Mouse (Mus musculus): ENCODE results near the gene Ehmt2. TPM values are rescaled to one million over a fixed set of nuclear protein-coding genes. Genes with fewer than 3 reads are reported as not detected.

The Ehmt2 gene
- polyA plus RNA-seq, 1 experiment from 2014 or later = 103 TPM

DNA sequence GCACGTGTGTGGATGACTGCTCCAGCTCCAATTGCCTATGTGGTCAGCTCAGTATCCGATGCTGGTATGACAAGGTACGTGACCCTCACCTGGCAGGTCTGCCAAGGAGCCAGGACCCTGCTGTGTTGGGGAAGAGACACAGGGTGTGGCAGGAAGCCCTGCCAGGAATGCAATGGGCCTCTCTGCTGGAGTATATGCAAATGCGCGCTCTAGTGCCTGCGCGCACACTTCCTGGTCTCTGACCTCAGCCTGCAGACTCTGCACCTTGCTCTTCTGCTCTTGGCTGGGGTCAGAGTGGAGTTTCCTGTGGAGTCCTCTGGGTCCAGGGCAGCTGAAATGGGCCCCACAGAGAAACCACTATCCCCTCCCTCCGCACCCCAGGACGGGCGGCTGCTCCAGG is 12.7 kb downstream of the Ehmt2 start:
- WGBS = 90% methylated on average over 10 of the region's 10 CpGs
- no peak for ATAC-seq (ENCODE audit: low FRiP score, low read depth)
- no peak overlapping the region for H3K4me3 ChIP-seq

GRCm38 (mm10) chr17:34911945-34912351 is 13.7 kb downstream of the Ehmt2 start:
- Histone ChIP-seq H3K9ac (no peak overlapping the region), H3K4me1 (peaks cover 17% of the 10 kb centered on the region), H3K36me3 (peaks cover 73% of the 10 kb centered on the region), H3K4me2 (replicated peaks) (no peak overlapping the region), H3K9me3 (no peaks in the 10 kb centered on the region), H3K27me3 (no peaks in the 10 kb centered on the region), H3K4me3 (no peak overlapping the region), H3K27ac (no peak overlapping the region)
- ATAC-seq (ENCODE audit: low FRiP score, low read depth) = peak; percentile 60; the same call in 1 of the 2 replicates
- WGBS = 46% methylated on average over 5 of the region's 5 CpGs

More for the DNA sequence above, 12.7 kb downstream of the Ehmt2 start:
- Histone ChIP-seq H3K27ac (no peak overlapping the region), H3K9me3 (no peaks in the 10 kb centered on the region), H3K27me3 (no peaks in the 10 kb centered on the region), H3K4me2 (replicated peaks) (no peak overlapping the region), H3K36me3 (peaks cover 82% of the 10 kb centered on the region), H3K4me1 (peaks cover 17% of the 10 kb centered on the region), H3K9ac (no peak overlapping the region)

DNA sequence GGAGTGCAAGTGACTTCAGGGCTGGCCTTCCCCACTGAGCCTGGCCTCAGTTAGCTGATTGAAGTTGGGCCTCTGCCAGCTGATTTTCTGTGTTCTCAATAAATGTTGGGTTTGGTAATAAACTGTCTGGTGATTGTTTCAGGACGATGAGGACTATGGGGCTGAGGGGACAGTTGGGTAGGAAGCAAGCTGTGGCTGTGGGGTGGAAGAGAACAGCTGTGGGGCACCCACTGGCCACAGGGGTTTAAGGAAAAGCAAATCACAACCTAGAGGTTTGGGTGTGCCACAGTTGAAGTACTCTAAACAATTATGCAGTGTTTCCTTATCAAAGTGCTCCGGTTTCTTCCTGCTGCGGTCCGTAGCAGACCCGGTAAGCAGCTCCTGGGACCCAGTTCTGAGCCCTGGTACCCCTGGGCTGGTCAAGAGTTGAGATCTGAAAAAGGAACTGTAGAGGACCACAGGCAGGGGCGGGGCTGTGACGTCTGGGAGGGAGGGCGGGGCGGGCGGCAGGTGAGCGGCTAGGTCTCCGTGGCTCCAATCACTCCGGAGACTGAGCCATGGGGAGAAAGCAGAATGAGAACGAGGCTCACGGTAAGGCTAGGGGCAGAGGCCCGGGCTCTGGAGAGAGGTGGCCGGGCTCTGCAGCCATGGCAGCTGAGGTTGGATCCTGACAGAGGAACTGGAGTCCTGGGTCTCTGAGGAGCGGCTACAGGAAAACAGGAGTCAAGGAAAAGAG is 15.8 kb downstream of the Ehmt2 start, which contains the start of gene Slc44a4:
Slc44a4 (plus strand) TSS at position 537 of the 736 bp plus-strand sequence.
- Histone ChIP-seq H3K4me1 (peaks cover 17% of the 10 kb centered on the region), H3K4me3 (no peak within 1 kb of the TSS), H3K9ac (peak within 1 kb of the TSS; percentile 39; the same call in 1 of the 2 replicates), H3K27ac (no peak within 1 kb of the TSS), H3K4me2 (replicated peaks) (no peak within 1 kb of the TSS), H3K36me3 (peaks cover 51% of the 10 kb centered on the region), H3K9me3 (no peaks in the 10 kb centered on the region), H3K27me3 (no peaks in the 10 kb centered on the region)
- WGBS = 35% methylated on average over 18 of the region's 18 CpGs
- ATAC-seq (ENCODE audit: low FRiP score, low read depth) = no peak

DNA sequence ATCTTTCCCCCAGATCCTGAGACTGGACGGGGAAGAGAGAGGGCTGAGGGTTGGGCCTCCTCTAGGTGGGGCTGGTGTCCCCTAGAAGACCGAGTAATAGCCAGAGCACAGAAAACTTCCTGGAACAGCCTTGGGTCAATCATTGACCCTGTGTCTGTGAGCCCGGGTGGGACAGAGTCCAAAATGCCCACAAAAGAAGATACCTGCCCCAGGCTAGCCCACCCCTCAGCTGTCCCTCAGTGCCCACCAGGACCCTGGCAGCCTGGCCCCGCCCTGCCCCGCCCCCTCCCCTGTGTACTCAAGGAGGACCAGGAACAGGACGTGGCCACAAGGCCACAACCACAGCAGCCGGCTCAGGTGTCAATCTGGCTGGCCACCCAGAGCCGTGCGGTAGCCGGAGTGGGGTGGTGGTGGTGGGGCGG is 17.2 kb downstream of the Ehmt2 start:
- WGBS = 14% methylated on average over 11 of the region's 11 CpGs
- H3K36me3 ChIP-seq = peaks cover 38% of the 10 kb centered on the region
- H3K27ac ChIP-seq = no peak overlapping the region
- peaks cover 17% of the 10 kb centered on the region for H3K4me1 ChIP-seq
- no peak overlapping the region for H3K4me3 ChIP-seq
- no peaks in the 10 kb centered on the region for H3K9me3 ChIP-seq
- H3K27me3 ChIP-seq = no peaks in the 10 kb centered on the region
- H3K4me2 ChIP-seq (replicated peaks) = no peak overlapping the region
- ATAC-seq (ENCODE audit: low FRiP score, low read depth) = peak; percentile 48; the same call in 1 of the 2 replicates
- H3K9ac ChIP-seq = peak overlapping the region; percentile 39; the same call in 1 of the 2 replicates

GRCm38 (mm10) chr17:34916316-34916715 is 18.0 kb downstream of the Ehmt2 start:
- Histone ChIP-seq H3K9ac (no peak overlapping the region), H3K27ac (no peak overlapping the region), H3K4me3 (no peak overlapping the region), H3K4me1 (peaks cover 17% of the 10 kb centered on the region), H3K27me3 (no peaks in the 10 kb centered on the region), H3K9me3 (no peaks in the 10 kb centered on the region), H3K4me2 (replicated peaks) (no peak overlapping the region), H3K36me3 (peaks cover 29% of the 10 kb centered on the region)
- no peak for ATAC-seq (ENCODE audit: low FRiP score, low read depth)
- 82% methylated on average over 5 of the region's 5 CpGs for WGBS

GRCm38 (mm10) chr17:34917188-34917587 is 18.9 kb downstream of the Ehmt2 start:
- ATAC-seq (ENCODE audit: low FRiP score, low read depth) = no peak
- Histone ChIP-seq H3K9me3 (no peaks in the 10 kb centered on the region), H3K27me3 (no peaks in the 10 kb centered on the region), H3K9ac (no peak overlapping the region), H3K27ac (no peak overlapping the region), H3K4me2 (replicated peaks) (no peak overlapping the region), H3K4me1 (peaks cover 17% of the 10 kb centered on the region), H3K4me3 (no peak overlapping the region), H3K36me3 (peaks cover 20% of the 10 kb centered on the region)
- 80% methylated on average over 9 of the region's 9 CpGs for whole genome bisulfite sequencing

DNA sequence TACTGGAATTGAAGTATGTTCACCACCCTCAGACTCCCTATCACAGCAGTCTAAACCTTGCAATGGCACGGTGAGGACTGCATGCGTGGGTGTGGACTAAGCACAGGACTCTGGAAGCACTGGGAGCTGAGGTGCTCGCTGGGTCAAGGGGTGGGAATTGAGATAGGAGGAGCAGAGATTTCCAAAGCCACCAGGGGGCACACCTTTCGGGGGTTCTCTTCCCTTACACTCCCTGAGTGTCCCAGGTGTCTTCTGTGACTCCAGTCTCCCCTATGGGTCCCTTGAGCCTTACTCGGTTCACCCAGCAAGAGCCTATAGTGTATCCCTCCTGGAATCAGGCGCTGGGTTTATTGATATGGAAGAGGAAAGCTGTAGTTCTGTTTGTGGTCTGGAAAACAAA is 24.7 kb downstream of the Ehmt2 start:
- Histone ChIP-seq H3K9ac (no peak overlapping the region), H3K4me3 (no peak overlapping the region), H3K9me3 (no peaks in the 10 kb centered on the region), H3K4me1 (no peaks in the 10 kb centered on the region), H3K27me3 (no peaks in the 10 kb centered on the region), H3K4me2 (replicated peaks) (no peak overlapping the region), H3K27ac (no peak overlapping the region), H3K36me3 (no peaks in the 10 kb centered on the region)
- WGBS = 46% methylated on average over 6 of the region's 6 CpGs
- ATAC-seq (ENCODE audit: low FRiP score, low read depth) = no peak

DNA sequence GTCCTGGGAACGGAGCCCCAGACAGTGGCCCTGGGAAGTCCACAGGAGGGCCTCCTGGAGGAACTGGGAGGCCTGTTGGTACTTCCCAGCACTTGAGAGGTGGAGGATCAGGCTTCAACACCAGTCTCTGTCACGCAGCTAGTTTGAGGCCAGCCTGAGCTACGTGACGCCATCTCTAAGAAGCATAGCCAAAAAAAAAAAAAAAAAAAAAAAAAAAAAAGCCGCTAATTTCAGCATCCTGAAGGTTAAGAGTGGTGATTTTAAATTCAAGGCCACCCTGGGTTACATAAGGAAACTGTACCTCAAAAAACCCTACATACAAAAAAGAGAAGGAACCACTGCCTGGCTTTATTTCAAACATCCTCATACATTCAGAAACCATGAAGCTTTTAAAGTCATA is 26.0 kb downstream of the Ehmt2 start:
- 67% methylated on average over 4 of the region's 5 CpGs for WGBS
- no peaks in the 10 kb centered on the region for H3K27me3 ChIP-seq
- no peak overlapping the region for H3K27ac ChIP-seq
- no peaks in the 10 kb centered on the region for H3K9me3 ChIP-seq
- no peaks in the 10 kb centered on the region for H3K36me3 ChIP-seq
- ATAC-seq (ENCODE audit: low FRiP score, low read depth) = no peak
- H3K4me3 ChIP-seq = no peak overlapping the region
- H3K4me2 ChIP-seq (replicated peaks) = no peak overlapping the region
- H3K9ac ChIP-seq = no peak overlapping the region
- H3K4me1 ChIP-seq = no peaks in the 10 kb centered on the region

DNA sequence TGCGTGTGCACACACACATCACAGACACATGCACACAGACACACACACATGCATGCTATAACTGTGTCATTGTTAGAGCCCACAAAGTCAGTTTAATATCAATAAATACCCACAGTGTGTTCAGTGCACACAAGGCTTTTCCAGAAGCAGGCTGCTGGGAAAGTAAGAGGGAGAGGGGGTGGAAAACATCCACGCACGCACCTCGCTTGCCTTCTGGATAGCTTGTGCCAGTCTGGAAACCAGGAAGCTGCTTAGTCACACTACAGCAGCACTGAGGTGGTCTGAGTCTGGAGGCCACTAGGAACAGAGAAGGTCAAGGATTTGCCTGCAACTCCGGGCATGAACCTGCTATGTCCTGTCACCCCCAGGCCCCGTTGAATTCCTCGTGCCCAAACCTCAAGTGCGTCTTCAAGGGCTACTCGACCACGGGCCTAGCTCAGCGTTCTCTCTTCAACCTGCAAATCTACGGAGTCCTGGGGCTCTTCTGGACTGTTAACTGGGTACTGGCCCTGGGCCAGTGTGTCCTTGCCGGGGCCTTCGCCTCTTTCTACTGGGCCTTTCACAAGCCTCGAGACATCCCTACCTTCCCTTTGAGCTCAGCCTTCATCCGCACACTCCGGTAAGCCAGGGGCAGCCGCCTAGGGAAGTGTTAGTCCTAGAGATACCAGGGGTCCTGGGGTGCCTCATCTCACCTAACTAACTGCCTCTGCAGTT is 29.2 kb downstream of the Ehmt2 start:
- no peak overlapping the region for H3K9ac ChIP-seq
- no peaks in the 10 kb centered on the region for H3K9me3 ChIP-seq
- H3K4me1 ChIP-seq = peaks cover 10% of the 10 kb centered on the region
- ATAC-seq (ENCODE audit: low FRiP score, low read depth) = no peak
- H3K4me3 ChIP-seq = no peak overlapping the region
- no peak overlapping the region for H3K27ac ChIP-seq
- WGBS = 84% methylated on average over 18 of the region's 18 CpGs
- H3K27me3 ChIP-seq = no peaks in the 10 kb centered on the region
- no peaks in the 10 kb centered on the region for H3K36me3 ChIP-seq
- no peak overlapping the region for H3K4me2 ChIP-seq (replicated peaks)

GRCm38 (mm10) chr17:34928841-34929240 is 30.6 kb downstream of the Ehmt2 start:
- Histone ChIP-seq H3K27me3 (no peaks in the 10 kb centered on the region), H3K4me3 (no peak overlapping the region), H3K36me3 (peaks cover 3% of the 10 kb centered on the region; the same call in 1 of the 2 replicates), H3K4me2 (replicated peaks) (no peak overlapping the region), H3K9me3 (no peaks in the 10 kb centered on the region), H3K4me1 (peaks cover 11% of the 10 kb centered on the region), H3K9ac (no peak overlapping the region), H3K27ac (no peak overlapping the region)
- no peak for ATAC-seq (ENCODE audit: low FRiP score, low read depth)
- WGBS = 68% methylated on average over 4 of the region's 4 CpGs

GRCm38 (mm10) chr17:34931061-34931734 is 32.9 kb downstream of the Ehmt2 start, which contains the start of gene Neu1:
TSS of gene Neu1 (plus strand) at chr17:34931253.
- ATAC-seq (ENCODE audit: low FRiP score, low read depth) = peak; percentile 97
- Histone ChIP-seq H3K4me3 (peak within 1 kb of the TSS; percentile 77), H3K4me2 (replicated peaks) (peak within 1 kb of the TSS; percentile 99), H3K27ac (no peak within 1 kb of the TSS), H3K9me3 (no peaks in the 10 kb centered on the region), H3K27me3 (no peaks in the 10 kb centered on the region), H3K9ac (peak within 1 kb of the TSS; percentile 84), H3K4me1 (peaks cover 11% of the 10 kb centered on the region), H3K36me3 (peaks cover 18% of the 10 kb centered on the region)
- WGBS = under 1% methylated on average over 38 of the region's 38 CpGs

- peaks cover 11% of the 10 kb centered on the region for H3K4me1 ChIP-seq
- WGBS = 12% methylated on average over 14 of the region's 14 CpGs
- peaks cover 18% of the 10 kb centered on the region for H3K36me3 ChIP-seq
- no peaks in the 10 kb centered on the region for H3K27me3 ChIP-seq
- no peaks in the 10 kb centered on the region for H3K9me3 ChIP-seq
- no peak overlapping the region for H3K27ac ChIP-seq
- H3K4me2 ChIP-seq (replicated peaks) = peak overlapping the region; percentile 99
- ATAC-seq (ENCODE audit: low FRiP score, low read depth) = no peak
- peak overlapping the region; percentile 84 for H3K9ac ChIP-seq
- peak overlapping the region; percentile 77 for H3K4me3 ChIP-seq
These were observed 33.4 kb downstream of the Ehmt2 start for GRCm38 (mm10) chr17:34931735-34932098.
